Mouse (Mus musculus): ENCODE measurements at regions not wholly inside any gene's neighbourhood (a gene's known extent, or its start where the extent isn't known, plus 50 kb on each side); places are given as distances from the start of the nearest gene placed in this dataset.

DNA sequence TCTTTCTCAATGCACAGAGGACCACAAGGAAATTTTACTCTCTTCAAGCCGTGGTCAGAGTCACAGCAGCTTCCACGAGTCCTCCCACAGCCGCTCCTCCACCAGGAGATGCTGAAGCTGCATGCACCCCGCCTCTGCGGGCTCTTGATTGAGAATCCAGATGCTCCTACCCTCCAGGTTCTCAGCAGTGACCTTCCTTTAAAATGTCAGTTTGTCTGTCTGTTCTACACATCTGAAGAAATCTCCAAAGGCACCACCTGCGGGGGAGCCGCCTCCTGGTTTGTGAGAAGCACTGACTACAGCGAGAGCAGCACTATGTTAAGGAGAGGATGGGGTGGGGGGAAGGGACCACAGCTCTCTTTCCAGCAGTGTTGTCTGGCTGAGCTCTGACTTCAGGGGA lies 303.8 kb downstream of the Hlx start:
- intact Hi-C loops (cut with DNase I) = no loop called here
- DNase-seq (ENCODE audit: low spot score in 2 of 2) = no peak

DNA sequence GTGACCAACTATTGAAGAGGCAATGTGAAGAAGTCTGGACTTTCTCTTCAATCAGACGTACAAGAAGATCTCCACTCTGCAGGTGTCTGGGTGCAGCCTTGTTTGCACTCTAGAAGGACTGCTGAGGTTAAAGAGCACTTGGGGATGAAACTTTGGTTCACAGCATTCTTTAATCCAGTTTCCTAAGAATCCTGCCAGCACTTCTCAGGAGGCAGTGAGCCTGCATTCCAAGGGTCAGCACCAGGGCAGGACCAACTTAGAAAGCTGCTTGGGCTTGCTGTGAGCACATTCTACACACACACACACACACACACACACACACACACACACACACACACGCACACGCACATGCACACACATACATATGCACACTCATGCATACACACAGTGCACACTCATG lies 304.4 kb downstream of the Hlx start:
- DNase-seq (ENCODE audit: low spot score in 2 of 2) = no peak
- intact Hi-C loops (cut with DNase I) = no loop called here

DNA sequence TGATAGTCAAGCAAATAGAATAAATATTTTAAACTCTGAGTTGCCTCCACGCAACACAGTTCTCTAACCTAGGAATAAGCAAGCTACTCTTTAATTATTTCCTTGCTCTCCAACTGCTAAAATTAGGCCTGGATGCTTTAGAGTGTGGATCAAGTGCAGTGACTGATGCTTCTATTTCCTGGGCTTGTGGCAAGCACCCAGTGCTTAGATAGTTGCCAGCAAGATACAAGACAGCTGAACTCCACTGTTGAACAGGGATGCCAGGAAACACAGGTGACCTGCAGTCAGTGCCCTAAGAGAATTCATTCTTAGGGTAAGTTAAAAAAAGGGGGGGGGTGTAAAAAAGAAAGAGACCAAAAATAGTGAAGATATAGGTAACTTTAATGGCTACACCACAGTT lies 306.7 kb downstream of the Hlx start:
- intact Hi-C loops (cut with DNase I) = no loop called here

DNA sequence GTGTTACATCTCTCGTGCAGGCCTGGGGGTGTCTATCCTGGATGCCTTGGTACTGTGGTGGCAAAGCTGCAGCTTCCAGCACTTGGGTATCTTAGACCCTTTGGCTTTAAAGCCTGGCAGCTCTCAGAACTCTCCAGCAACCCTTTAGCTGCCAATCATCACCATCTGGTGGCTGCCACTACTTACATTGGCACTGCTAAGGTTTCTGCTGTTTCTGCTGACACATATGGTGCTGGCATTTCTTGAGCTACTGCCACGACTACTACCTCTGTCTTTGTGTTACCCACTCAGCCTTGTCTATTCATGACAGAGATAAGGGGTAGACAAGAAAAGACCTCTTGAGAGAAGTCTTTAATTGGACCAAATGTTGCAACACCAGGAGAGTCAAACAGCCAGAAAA lies 308.4 kb downstream of the Hlx start:
- no peak for DNase-seq (ENCODE audit: low spot score in 2 of 2)
- intact Hi-C loops (cut with DNase I) = no loop called here

More for the DNA sequence above, 306.7 kb downstream of the Hlx start:
- DNase-seq (ENCODE audit: low spot score in 2 of 2) = no peak

DNA sequence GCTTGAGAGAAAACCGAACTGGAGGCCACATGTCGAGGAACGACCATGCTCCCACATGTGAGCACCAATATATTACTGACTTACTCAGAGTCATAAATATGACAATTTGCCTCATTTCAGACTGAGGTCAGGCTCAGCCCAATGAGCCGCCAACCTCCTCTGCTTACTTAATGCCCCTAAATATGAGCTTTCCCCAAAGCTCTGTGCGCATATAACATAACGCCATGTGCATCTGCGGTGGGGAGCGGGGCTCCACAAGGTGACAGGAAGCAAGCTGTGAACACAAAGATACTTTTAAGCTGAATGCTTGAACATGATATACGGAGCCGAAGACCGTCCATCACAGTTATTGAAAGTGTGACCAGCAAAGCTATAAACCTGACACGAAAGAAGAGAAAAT lies 319.8 kb downstream of the Hlx start:
- no peak for DNase-seq (ENCODE audit: low spot score in 2 of 2)
- intact Hi-C loops (cut with DNase I) = no loop called here

DNA sequence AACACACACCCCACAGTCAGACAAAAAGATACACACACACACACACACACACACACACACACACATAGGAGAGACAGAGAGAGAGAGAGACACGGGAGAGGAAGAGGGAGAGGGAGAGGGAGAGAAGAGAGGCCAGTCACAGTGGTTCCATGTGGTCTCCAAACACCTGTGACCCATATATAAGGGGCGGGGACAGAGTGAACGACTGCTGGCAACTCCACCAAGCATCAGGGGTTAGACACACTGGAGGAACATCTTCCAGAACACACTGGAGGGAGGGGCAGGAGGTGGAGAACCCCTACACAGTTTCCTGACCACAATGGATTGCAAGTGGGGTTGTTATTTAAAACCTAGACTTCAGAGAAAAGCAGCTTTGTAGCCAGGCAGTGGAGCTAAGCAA lies 321.4 kb downstream of the Hlx start:
- intact Hi-C loops (cut with DNase I) = no loop called here
- no peak for DNase-seq (ENCODE audit: low spot score in 2 of 2)

DNA sequence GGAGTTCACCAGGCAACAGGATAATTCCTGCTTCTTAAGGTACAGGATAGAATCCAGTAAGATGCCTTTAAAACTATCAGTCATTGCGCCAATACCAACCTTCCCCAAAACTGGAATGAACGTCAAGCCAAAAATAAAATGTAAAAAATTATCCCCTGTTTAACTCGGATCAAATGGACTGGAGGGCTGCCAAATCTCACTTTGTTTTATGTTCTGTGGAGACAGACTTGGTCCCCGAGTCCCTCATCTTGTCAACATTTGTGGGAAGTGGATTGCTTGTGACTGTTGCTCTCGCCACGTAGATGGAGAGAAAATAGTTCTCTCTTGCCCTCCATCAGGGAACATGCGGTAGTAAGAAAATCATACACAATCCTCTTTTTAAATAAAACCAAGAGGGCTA lies 322.4 kb downstream of the Hlx start:
- DNase-seq (ENCODE audit: low spot score in 2 of 2) = peak; percentile 8 to 10
- intact Hi-C loops (cut with DNase I) = no loop called here

DNA sequence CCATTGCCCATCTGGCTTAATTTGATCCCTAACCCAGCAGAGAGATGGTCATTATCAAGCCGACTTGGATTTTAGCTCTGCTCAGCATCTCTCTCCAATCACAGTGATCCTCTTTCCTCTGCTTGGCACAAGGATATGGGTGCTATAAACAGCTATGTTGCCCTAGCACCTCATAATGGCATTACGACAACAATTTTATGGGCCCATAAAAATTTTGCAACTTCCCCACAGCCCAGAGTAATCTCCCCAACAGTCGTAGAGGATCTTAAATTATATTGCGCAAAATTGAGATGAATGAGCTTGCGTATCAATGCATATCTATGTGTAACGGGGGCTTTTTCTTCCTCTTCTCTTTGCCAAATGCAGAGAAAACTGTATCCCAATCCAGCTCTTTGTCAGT lies 329.4 kb downstream of the Hlx start:
- DNase-seq (ENCODE audit: low spot score in 2 of 2) = no peak
- intact Hi-C loops (cut with DNase I) = no loop called here

DNA sequence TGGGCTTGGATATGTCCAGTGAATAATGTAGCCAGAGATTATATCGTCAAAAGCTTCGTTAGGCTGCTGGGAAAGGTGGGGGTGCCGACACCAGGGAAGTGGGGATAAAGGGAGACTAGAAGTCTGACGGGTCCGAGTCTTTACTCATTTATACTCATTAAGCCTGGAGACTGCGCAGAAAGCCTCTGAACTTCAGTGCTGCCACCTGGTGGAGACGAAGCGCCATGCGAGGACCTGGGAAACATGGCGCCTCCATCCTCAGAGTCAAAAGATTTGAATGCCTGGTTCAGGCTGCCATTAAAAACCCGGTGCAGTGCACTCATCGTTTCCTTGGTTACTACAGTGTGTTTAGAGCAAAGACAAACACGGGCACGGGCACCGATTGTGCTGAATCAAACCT lies 337.2 kb downstream of the Hlx start:
- intact Hi-C loops (cut with DNase I) = no loop called here
- peak; percentile 22 to 38 for DNase-seq (ENCODE audit: low spot score in 2 of 2)

DNA sequence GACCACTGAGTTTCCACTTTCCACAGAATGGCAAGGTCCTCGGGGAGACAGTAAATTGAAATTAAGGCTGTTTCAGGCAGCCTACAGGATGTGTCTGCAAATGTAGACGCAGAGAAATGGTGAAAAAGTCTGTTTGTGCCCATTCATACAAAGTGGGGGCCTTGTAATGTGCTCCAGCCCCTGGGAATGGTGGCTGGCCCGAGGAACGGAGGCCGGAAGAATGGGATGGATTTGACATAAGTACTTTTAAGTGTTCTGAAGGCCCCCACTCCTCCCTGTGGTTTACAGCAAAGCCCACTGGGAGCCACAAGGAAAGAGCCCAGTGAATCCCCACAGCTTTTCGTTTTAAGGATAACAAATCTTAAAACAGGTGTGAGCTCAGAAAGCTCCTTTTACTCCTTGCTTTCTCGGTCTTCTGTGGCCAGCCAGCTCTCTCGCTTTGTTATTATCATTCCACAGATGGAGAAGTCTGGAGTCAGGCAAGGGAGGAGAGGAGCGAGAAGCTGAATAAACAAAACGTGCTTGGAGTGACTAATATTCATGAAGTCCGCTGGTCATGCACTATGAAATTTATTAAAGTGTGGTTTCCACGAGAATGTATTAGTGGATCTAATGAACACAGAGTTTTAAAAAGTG lies 337.7 kb downstream of the Hlx start:
- no peak for DNase-seq (ENCODE audit: low spot score in 2 of 2)
- intact Hi-C loops (cut with DNase I) = no loop called here

DNA sequence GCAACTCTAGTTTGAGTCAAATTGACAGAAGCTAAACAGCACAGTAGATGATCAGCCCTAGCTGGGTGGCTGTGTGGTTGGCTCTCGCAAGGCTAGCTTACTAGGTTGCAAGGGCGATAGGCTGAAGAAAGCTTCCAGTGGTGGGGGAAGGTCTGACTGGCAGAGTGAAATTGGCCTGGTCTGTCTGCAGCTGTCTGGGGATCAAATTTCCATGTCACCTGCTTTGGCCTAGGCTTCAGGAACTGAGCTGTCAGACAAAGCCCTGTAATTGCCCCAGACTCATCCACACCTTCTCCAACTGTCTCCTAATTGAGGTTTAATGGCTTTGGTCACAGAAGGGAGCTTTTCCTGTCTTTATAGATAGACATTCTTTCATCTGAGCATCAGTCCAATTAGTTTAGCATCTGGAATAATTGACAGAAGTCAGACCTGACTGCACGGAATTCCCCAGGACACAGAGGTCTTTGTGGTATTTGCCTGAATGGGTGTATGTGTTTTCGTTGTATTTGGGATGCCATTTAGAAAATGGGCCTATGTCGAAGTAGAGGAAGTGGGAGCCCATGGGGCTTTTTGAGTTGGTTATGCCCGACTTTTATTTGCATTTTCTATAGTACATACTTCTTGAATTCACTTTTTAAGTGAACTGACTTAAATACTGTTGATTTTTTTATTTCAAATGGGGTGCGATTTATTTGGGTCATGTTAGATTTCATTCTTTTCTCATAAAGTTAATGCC lies 348.2 kb downstream of the Hlx start:
- DNase-seq (ENCODE audit: low spot score in 2 of 2) = no peak
- intact Hi-C loops (cut with DNase I) = no loop called here

DNA sequence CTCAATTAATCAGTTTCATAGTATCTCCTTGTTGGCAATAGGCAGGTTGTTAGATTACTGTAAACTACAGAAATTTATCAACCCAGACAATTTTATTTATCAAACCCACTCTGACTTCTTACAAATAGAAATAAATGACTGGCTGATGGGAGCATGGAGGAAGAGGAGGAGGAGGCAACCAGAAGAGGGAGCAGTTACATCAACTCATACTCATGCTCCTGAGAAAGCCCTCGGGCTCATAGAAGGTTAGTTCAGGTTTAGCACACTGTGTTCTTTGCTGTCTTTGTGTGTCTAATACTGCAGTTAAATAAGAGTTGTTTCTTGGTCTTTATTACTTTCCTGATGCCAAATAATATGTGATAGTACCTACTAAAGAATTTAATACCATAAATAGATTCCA lies 344.6 kb upstream of the 1700056E22Rik start:
- intact Hi-C loops (cut with DNase I) = no loop called here
- no peak for DNase-seq (ENCODE audit: low spot score in 2 of 2)

DNA sequence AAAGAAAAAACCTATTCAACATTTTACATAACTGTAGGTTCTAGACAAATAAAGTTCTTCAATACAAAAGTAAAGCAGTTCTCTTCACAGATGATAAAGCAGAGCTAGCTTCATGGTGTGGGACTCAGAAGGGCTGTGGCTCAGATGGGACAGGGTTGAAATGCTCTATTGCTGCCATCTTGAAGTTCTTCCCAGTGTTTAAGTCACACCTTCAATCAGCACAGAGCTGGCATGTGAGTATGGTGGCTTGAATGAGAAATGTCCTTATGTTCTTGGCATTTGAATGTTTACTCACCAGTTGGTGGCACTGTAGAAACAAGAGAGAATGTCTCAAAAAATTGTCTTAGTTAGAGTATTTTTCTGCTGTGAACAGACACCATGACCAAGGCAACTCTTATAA lies 330.9 kb upstream of the 1700056E22Rik start:
- DNase-seq (ENCODE audit: low spot score in 2 of 2) = no peak
- intact Hi-C loops (cut with DNase I) = no loop called here

DNA sequence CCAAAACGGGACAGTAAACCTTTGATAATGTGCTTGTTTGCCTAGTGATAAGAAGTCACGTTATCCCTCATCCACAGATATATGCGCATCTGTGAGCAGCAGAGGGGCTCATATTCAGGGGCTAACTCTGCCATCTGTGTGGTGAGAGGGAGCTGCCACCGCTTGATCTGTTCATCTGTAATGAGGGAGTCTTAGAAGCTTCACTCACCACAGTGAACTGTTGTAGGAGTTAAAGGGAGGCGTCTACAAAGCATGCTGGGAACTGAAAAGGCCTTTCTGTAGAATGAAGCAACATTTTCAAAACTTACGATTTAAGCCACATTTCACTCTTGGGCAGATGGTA lies 324.1 kb upstream of the 1700056E22Rik start:
- no peak for DNase-seq (ENCODE audit: low spot score in 2 of 2)
- intact Hi-C loops (cut with DNase I) = no loop called here

DNA sequence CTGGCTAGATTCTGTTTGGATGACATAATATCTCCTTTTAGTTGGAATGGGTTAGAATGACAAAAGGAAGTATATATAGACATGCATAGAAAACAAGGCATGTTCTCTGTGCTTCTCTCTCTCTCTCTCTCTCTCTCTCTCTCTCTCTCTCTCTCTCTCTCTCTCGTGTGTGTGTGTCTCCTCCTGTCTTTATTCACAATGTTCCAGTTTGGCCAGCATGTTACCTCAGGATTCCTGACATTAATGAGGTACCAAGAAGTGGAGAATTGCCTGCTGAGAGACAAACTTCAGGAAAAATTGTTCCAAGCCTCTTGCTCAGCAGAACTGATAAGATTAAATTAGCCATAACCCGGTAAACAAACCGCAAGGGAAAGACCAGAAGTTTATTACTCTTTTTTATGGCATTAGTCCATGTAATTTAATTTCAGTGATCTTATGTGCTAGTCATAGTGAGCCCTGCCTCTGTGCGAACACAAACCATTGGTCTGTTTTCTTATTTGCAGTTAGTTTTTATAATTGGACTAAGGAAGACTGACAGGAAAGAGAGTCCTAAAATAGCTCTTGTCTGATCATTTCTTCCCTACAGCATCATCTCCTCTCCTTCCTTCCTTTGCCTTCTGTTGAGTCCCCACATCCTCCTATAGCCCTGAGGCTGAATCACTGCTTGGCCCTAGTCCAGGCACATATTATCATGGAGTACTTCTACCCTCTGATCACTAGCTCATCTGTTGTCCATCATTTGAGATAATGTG lies 323.5 kb upstream of the 1700056E22Rik start:
- intact Hi-C loops (cut with DNase I) = no loop called here
- DNase-seq (ENCODE audit: low spot score in 2 of 2) = peak in 1 of 2 experiments; percentile 4

DNA sequence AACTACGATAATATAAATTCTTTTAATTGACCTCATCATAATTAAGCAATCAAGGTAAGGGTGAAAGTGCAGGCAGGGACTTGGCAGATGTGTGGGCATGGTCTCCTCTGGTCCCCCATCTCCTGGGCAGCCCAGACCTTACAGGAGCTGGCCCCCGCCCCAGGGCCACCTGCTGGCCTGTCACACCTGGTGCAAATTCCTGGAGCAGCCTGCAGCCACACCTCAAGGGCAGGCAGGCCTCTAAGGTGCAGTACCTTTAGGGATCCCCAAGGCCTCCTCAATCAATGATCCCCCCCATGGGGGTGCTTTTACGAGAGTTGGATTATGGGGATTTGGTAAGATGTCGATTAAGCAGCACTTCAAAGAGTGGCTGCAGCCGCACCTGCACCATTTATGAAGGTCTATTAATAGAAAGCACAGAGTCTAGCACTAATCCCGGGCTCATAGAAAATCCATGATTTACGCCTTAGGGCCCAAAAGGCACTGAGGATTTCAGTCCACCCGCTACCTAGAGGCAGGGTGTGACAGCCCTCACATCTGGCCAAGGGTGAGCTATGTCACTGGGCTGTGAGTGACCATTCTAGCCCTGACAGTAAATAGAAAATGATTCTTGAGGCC lies 319.8 kb upstream of the 1700056E22Rik start:
- intact Hi-C loops (cut with DNase I) = no loop called here
- no peak for DNase-seq (ENCODE audit: low spot score in 2 of 2)

DNA sequence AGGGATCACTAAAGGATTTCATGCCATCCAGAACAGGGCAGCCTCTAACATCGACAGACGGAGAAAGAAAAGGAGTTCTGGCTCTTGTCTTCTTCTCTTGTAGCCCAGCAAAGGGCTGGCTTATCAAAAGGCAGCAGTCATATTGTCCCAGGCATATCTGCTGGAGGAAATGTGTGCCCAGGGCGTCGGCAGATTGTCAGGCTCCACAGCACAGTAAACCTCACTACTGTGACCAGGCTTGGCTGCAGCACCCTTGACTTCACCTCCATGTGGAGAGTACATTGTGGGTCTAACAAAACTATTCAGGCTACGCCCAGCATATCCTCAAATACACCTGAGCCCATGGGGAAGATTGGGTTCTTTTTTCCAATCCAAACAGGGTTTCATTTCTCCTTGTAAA lies 317.7 kb upstream of the 1700056E22Rik start:
- intact Hi-C loops (cut with DNase I) = no loop called here
- no peak for DNase-seq (ENCODE audit: low spot score in 2 of 2)

DNA sequence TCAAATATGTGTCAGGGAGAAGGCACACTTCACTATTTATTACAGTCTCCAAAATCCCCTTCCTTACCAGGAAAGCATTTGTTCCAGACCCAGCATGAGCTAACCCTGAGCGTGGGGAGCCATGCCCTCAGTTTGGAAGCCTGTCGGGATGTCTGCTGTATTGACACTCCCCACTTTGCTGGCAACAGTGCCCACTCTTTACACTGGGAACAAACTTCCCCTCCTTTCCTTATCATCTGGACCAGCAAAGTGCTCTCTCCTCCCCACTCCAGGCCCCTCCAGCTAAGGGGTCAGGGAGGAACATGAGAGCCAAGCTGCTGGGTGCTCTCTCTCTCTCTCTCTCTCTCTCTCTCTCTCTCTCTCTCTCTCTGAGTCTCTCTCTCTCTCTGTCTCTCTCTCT lies 310.7 kb upstream of the 1700056E22Rik start:
- intact Hi-C loops (cut with DNase I) = no loop called here
- no peak for DNase-seq (ENCODE audit: low spot score in 2 of 2)

DNA sequence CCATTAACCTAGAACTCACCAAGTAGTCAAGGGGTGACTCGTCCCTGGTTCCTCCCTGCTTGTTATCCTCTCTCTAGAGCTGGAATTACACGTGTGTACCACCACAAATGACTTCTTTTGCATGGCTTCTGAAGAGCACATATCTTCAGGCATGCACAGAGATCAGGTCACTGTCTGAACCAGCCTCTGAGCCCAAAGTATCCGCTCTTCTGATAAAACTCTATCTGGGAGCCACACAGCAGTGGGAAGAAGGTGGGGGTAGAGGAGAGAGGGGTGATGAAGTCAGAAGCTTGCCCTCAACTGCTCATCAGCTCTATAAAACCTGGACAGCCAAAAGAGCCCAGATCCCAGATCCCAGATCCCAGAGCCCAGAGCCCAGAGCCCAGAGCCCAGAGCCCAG lies 301.9 kb upstream of the 1700056E22Rik start:
- intact Hi-C loops (cut with DNase I) = no loop called here
- no peak for DNase-seq (ENCODE audit: low spot score in 2 of 2)

DNA sequence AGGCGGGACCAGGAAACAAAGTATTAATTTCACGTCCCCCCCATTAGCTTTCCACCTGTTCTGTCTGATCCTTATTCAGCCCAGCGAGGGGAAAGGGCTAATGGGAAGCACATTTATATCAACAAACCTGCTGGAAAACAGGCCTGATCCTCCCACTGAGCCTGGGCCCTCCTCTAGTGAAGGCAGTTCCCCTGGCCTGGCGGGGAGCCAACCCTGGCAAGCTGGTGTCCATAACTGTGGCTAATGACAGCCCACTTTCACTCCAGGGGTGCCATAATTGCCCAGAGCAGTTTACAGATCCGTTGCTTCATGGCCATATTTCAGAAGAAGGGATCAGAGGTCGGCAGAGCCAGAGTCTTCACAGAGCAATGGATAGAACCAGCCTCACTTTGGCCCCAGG lies 301.2 kb upstream of the 1700056E22Rik start:
- DNase-seq (ENCODE audit: low spot score in 2 of 2) = no peak
- intact Hi-C loops (cut with DNase I) = no loop called here

DNA sequence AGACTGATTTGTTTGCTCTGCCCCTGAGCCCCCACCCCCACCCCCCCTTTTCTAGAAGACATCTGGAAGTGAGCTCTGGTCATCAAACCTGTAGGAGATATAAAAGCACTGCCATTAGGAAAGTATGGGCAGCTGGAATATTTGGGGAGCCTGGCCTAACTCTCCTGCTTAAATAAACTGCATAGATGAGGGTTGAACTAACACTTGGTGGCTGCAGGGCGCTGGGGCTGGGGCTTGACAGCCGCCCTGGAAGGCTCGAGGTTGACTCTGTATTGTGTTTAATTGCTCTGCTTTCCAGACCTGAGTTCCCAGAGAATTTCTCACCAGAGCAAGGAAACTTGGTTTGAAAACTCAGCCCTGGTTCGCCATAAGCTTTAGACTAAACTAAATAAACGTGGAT lies 300.7 kb upstream of the 1700056E22Rik start:
- intact Hi-C loops (cut with DNase I) = no loop called here
- DNase-seq (ENCODE audit: low spot score in 2 of 2) = no peak

Measured in left cerebral cortex, postnatal 14 days (tissue).